Mouse (Mus musculus): ENCODE measurements around the gene B130006D01Rik.
A peak's percentile ranks its signal among the peaks of the same experiment; 100 is the strongest.
"Not testable (repeated sequence)": the region's sequence is repeated elsewhere in the genome, so short reads cannot be mapped to it uniquely, and the experiment has no call there.

The B130006D01Rik gene

DNA sequence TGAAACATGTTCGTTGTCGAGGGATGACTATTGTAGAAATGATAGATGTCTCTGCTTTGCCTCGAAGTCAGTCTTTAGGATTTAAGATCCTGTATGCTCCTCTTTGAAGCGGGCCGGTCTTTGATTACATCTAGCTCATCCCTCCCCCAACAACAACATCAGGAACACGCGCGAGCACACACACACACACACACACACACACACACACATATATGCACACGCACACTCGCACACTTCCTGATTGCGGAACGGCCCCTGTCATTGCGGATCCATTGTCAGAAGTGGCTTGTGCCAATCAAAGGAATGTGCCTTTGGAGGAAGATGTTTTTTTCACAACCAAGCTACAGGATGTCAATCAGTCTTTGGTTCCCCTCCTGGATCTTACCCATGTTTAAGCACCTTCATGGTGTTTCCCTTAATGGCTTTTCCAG, 9.6 kb upstream of the B130006D01Rik start:
- no peak for DNase-seq

DNA sequence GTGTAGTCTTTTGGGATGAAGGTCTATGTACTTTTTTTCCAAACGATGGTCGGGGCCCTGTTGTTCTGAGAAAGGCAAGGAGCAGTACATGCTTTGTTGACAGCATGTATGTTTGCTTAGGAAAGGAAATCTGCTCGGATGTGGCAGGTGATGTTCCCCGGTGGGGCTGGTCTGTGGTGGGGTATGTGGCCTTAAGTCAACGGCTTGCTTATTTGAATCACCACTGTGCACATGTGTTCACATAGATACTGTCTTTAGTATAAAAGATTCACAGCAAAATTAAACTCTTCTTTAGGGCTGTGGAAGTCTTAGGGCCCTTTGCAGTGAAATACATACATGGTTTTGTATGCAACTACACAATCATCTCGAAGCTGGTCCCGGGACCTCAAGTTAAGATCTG, 9.0 kb upstream of the B130006D01Rik start:
- DNase-seq = no peak

DNA sequence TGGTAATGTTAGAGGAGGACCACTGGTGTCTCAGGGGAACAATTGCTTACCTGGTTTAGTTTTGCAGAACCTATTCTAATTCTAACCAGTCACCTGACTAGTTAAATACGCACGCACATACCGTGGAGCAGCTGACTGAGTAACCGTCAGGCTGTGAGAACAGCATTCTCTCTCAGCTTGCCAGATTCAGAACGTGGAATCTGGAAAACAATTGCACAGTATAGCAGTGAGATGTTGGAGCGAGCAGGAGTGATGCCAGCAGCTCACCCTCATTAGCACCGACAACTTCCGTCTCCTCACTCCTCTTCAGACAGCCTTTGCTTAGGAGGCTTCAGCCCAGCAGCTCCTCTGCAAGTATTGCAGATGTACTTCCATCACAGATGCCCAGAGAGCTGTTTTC, 7.3 kb upstream of the B130006D01Rik start:
- no peak for DNase-seq

DNA sequence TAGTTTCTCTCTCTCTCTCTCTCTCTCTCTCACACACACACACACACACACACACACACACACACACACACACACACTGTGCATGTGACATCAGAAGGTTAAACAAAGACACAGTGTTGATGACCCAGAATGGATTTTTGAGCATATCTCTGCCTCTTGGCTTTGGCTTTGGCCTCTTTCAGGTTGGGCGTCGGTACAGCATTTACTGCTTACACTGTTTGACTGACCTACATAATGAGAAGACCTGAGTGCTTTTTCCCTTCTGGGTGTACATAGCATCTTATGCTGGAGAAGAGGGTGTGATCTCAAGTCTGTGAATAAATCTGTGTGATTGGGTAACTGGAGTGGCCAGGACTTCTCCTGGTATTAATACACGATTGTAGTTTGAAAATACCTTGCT, 4.0 kb upstream of the B130006D01Rik start:
- no peak for DNase-seq

DNA sequence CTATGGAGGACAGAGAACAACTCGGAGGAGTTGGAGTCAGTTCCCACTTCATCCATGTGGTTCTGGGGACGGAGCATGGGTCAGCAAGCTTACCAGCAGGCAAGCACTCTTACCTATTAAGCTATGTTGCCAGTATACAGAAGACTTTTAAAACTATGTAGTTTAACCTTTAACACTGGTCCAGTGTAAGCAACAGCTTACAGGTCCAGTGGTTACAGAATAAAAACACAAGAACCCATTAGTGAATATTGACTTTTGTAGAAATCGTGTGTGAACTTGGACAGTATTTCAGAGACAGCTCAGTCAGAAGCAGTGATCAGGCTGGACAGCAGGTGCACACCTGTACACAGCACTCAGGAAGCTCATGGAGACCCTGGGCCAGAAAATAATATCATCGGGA, 1.1 kb downstream of the B130006D01Rik start:
- no peak for DNase-seq

DNA sequence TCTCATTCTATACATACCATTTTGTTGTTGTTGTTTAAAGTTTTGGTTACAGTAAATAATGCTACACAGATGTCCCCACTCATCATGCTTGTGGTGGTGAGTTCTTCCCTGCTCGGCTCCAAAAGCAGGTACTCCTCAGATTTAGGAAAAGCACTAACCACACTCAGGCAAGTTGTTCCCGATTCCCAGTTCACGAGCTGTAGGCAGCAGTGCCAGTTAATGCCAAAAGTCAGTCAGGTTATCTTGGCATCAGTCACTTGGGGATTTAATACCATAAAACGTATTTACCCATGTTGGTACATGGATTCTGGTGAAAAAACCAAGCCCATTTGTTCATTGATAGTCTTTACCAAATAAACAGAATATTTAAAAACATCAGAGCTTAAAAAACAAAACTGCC, 2.8 kb downstream of the B130006D01Rik start:
- no peak for DNase-seq

DNA sequence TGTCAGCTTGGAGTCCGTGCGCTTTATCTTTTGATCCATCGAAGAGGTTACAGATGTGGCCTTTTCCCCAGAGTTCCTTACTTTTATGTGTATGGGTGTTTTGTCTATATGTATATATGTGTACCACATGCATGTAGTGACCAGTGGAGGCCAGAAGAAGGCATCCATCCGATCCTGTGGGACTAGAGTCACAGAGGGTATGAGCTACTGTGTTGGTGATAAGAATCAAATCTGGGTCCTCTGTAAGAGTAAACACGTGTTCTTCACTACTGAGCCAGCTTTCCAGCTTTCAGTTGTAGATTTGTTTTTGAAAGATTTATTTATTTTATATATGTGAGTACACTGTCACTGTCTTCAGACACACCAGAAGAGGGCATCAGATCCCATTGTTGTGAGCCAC, 4.6 kb downstream of the B130006D01Rik start:
- DNase-seq = no peak

DNA sequence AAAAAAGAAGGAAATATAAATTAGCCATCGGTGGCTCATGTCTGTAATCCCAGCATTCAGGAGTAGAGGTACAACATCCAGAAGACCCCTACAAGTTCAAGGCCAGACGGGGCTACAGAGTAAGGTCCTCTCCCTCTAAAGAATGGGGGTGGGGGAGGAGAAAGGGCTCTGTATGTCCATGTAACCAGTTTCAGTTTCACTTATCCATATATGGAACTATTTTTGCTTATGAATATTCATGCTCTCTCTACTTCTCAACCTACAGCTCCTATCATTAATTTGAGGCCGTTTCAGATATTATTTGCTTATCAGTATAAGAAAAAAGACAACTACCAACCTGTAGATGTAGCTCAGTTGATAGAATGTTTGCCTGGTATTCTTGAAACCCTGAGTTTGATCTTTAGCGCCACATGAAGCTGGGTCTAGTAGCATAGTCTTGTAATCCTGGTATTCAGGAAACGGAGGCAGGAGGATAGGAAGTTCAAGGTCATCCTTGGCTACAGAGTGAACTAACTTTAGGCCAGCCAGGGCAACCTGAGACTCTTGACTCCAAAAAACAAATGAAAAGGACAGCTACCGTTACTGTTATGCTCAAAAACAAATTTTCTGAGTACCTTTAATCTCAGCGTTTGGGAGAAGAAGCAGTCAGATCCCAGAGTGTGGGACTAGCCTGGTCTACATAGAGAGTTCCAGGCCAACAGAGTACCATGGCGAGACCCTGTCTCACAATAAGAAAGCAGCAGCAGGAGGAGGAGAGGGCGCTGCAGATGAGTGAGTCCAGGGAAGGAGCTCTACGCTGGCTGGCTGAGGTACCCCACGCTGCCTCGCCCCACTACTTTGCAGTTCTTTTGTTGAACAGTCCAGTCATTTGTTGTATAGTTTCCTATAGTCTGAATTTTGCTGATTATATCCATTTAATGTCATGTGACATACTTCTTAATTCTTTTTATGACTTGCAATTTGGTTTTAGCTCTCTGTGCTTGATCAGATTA, 5.8 kb downstream of the B130006D01Rik start:
- DNase-seq = no peak

DNA sequence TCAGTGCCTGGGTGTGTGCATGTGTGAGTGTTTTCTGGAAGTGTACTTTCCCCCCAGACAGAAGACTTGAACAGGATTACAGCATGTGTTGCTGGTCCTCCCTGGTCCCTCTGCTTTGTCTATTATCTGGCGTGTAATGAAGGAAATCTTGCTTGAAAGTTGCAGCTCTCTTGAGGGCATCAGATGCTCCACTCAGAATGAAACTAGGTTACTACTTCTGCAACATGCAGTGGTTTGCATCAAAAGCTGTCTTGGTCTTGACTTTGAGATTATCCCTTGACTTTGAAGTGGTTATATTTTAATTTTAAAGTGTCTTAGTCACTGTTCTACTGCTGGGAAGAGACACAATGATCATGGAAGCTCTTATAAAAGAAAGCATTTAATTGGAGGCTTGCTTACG, 11.1 kb downstream of the B130006D01Rik start:
- no peak for DNase-seq

DNA sequence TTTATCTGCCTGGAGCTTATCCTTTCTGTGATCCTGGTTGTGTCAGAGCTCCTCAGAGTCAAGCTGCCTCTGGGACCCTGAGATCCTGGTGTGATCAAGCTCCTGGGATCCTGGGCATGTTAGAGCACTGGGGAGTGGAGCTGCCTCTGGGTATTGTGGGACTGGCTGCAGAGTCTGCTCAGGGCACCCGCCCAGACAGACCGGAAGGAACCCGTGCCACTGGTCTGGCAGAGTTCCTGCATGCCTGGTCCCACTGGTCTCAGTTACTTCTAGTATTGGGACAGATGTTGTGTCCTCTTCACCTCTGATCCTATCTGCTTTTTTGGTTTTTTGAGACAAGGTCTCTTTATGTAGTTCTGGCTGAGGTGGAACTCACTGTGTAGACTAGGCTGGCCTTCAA, 14.4 kb downstream of the B130006D01Rik start:
- DNase-seq = peak; percentile 28

DNA sequence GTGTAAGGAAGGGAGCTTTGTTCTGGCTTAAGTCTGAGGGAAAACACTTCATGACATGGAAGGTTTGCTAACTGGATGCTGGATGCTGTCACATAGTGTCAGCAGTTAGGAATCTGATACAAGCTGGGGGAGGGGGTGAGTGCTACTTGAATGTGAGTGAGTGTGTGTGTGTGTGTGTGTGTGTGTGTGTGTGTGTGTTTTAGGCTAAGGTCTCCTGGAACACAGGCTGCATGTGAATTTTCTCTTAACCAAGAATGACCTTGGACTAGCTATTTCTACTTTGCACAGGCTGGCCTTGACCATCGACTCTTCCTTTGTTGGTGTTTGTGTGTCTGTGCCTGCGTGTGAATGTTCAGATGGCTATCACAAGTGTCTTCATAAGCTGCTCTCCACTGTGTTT, 21.1 kb downstream of the B130006D01Rik start:
- DNase-seq = no peak

DNA sequence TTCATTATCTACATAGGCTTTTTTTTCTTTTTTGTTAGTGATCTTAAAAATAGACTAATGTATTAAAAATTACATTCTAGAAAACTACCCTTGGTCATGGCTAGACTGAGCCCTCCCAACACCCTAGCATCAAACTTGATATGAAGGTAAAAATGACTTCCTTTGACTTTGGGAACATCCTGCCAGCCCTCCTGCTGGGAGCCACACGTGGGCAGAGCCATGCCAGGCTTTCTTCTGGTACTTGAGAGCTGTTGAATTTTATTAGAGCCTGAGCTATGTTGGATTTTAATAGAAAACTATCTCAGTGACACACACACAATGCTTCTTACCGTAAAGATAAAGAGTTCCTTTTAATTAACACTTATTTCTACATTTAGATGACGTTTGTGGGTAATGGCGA, 23.4 kb downstream of the B130006D01Rik start:
- DNase-seq = no peak

DNA sequence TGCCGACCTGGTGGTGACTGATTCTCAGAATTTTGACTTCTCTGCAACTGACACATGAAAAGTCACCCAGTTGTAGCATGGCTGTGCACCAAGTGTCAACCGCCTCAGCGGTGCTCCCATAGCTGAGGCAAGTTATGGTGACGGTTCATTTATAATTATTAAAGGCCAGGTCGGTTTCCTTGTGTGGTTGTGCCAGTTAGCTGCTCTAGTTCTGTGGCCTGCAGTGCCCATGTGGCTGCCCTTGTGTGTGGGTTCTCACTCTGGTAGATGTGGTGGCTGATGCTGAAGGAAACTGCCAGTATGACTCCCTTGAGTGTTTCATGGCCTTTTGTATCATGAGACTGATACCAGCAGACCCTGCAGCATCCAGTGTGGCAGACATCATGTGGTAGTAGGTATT, 24.9 kb downstream of the B130006D01Rik start:
- DNase-seq = no peak

DNA sequence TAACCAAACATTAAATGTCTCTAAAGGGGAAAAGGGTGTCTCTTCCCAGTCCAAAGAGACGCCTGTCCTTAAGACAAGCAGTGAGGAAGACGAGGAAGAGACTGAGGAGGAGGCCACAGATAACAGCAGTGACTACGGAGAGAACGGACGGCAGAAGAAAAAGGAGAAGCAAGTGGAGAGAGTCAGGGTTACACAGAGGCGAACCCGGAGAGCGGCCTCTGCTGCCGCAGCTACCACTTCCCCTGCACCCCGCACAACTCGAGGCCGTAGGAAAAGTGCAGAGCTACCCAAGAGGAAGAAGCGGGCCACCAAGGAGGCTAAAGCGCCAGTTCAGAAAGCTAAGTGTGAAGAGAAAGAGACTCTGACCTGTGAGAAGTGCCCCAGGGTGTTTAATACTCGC, 26.2 kb downstream of the B130006D01Rik start:
- DNase-seq = no peak

DNA sequence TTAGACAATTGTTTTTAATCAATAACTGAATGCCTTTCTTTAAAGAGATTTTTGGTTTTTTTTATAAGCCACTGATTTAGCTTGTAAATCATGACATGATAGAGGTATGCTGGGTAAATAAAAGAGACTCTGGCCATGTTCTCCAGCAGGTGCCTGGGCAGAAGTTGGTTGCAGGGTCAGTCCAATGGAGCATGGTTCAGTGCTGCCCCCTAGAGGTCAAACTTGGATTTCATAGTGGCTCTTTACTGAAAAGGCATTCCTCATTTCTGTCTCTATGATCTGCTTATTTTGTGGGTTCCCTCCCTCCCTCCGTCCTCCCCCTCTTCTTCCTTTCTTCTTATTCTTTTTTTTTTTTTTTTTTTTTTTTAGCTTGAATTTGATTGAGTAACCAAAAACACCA, 27.6 kb downstream of the B130006D01Rik start:
- peak; percentile 74 for DNase-seq

DNA sequence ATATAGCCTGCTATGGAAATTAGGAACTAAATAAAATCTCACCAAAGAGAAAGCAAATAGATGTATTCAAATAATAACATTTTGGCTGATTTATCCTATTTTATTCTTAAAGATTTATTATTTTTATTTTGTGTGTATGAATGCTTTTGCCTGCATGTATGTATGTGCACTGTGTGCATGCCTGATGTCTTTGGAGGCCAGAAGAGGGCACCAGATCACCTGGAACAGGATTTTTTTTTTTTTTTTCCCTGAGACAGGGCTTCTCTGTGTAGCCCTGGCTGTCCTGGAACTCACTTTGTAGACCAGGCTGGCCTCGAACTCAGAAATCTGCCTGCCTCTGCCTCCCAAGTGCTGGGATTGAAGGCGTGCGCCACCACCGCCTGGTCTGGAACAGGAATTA, 31.8 kb downstream of the B130006D01Rik start:
- DNase-seq = not testable (repeated sequence)

DNA sequence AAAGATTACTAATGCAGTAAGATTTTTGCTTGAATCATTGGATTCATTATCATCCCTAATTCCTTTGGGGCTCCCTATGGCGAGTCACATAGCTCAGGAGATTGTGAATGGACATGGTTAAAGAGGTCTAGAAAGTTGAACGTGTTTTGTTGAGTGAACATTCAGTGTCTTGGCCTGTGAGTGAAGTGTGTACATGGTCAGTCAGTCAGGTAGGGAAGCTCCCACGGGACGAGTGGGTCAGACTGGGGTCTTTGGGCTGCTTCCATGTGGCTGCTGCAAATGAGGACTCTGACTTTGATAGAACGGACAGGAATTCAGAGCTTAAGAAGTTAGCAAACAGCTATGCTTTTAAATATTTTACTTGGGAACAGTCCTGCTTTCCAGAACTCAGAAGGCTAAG, 37.1 kb downstream of the B130006D01Rik start:
- no peak for DNase-seq

DNA sequence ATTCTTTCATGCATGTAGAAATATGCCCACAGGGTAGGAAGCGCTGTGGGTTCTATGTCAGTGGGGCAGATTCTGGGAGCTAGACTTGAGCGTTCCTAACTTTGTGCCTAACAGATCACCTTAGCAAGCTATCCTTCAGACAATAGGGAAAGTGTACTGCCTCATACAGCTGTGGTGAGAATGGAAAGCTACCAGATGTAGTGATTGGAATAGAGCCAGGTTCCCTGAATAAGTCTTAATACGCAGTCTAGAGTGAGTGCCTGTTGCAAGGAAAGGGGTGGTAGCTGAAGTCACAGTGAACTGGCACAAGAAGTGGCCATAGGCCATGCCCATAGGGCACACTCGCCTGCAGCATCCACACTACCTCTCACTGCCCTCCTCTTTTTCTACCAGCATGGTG, 39.6 kb downstream of the B130006D01Rik start:
- DNase-seq = no peak

DNA sequence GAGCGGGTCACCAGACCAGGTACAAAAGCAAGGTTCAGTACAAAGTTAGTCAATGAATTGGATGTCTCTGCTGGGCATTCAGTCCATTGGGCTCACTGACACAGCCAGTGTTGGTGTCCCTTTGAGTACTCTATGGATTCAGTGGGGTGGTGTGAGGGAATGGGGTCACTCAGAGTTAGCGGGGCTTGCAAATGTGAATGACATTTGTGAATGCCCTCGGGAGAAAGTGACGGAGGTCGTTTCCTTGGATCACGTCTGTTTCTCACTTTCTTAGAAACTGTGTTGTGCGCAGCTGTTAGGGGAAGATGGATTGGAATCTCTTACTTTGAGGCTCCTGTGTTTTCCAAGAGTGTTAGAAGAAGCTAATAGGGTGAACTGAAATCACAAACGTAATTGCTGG, 41.4 kb downstream of the B130006D01Rik start:
- DNase-seq = no peak

DNA sequence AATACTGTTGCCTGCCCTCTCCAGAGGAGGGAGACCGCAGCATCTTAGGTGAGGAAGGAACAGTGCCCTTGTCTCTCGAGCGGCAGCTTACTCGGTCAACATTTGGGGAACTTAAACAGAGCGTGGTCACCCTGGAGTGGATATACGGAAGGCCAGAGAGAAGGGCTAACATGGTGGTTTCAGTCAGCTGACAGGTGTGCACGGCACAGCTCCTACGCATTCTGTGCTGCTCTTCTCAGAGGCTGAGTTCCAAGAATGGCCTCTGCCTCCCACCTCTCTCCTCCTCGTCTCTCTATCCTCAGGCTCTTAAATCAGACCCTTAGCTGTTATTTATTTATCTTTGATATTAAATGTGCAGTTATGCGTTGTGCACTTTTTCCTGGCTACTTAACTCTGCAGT, 41.9 kb downstream of the B130006D01Rik start:
- no peak for DNase-seq

DNA sequence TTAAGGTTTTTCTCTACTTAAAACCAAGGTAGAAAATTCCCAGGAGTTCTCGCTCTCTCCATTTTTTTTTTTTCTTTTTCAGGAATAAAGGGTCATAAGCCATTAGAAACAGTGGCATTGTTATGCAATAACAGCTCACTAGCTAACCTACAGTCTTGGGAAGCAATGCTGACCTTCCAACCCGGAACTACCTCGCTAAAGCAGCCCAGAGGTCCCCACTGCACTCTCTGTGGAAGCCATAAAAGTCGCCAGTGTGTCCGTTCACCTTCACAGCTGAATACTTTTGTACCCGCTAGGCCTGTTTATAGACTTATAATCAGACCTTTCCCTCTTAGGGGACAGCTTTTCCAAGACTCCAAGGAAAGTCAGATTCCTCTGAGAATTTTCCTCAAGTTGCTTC, 44.9 kb downstream of the B130006D01Rik start:
- no peak for DNase-seq

DNA sequence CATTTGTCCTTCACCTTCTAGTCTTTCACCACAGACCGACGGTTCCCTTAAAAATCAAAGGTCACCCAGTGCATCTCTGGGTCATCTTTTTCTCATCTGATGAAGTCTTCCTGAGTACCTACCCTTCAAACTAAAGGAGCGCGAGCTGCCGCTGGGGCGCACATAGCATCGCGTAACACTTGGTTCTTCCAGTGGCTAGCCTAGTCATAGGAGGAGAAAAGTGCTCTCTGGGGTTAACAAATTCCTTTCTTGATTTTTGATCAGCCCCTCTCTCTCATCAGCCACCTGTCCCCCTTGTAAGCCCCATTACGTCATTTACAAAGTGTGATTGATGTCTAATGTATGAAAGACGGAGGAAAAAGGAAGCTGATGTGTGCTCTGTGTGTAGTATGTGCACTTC, 45.8 kb downstream of the B130006D01Rik start:
- DNase-seq = no peak

DNA sequence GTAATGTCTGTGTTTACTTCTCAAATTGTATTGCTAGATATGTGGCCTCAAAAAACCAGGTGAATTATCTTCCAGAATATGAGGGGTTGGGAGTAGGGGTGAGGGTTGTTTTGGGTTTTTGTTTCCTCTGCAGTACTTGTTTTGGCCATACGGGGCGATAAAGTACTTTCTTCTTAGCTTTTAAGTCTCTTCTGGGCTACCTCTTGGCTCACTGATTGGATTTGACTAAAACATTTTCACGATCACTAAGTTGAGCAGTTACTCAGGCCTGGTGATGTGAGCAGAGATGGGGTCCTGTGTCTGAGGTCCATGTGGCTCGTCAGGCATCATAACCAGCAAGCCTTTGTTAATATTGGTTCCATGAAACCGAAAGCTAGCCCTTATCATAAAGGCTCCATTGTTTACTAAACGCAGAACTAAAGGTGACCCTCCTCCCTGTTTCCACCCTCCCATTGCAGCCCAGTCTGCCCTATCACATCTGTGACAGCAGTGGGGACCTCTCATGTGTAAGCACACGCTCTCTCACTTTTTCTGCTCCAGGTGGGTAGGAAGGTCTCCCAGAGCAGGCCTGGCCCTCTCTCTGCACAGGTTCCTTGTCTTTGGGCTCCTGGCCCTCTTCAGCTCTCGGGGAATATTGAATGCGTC, 47.5 kb downstream of the B130006D01Rik start:
- DNase-seq = no peak

DNA sequence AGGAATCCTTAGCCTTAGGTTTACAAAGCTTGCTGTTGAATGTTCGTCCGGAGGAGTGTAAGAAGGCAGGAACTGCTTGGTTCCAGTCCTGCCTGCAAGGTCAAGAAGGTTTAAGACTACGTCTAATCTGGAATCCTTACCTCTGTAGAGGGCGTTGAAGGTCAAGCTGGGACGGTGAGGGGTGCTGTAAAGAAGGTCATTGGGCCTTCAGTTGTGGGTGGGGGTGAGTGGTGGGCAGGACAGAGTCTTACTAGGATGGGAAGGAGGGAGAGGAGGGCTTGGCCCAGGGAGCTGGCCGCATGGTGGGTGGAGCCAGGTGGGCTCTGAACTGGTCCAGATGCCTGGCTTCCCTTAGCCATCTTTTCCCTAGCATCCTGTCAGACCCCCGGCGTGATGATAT, 48.3 kb downstream of the B130006D01Rik start:
- no peak for DNase-seq
